Mouse (Mus musculus) embryonic facial prominence, embryonic 11.5 days (tissue): ENCODE measurements at regions not wholly inside any gene's neighbourhood (a gene's known extent, or its start where the extent isn't known, plus 50 kb on each side); places are given as distances from the start of the nearest gene placed in this dataset.

Experiments
- ATAC-seq: fragments of 200-750 bp; cut with Nextera tagmentation; replicated peaks from 2 replicates; pipeline ENCODE4 v1.8.0; 2017; ENCODE audit warnings: low read depth; ENCODE audit not compliant: insufficient number of reproducible peaks, low FRiP score, low TSS enrichment
- DNase-seq: peaks from one replicate; pipeline ENCODE4 v3.0.0-alpha.2; 2015; ENCODE audit warnings: low spot score
- H3K27ac ChIP-seq: fragments of 300-500 bp; sonication (generic); replicated peaks from 2 replicates; pipeline ENCODE4 v1.5.1; 2014; ENCODE audit warnings: mild to moderate bottlenecking, low read depth, low read length, control low read depth
- H3K27me3 ChIP-seq: fragments of 300-500 bp; sonication (generic); 2 replicates; pipeline ENCODE4 v1.6.1; 2014; ENCODE audit warnings: mild to moderate bottlenecking, low read length, moderate library complexity, mixed read lengths; ENCODE audit not compliant: control insufficient read depth, insufficient read depth
- H3K36me3 ChIP-seq: fragments of 300-500 bp; sonication (generic); replicated peaks from 2 replicates; pipeline ENCODE4 v1.6.1; 2014; ENCODE audit warnings: low read depth, mild to moderate bottlenecking, low read length, moderate library complexity, mixed read lengths; ENCODE audit not compliant: control insufficient read depth, insufficient read depth
- H3K4me1 ChIP-seq: fragments of 300-500 bp; sonication (generic); 2 replicates; pipeline ENCODE4 v1.6.1; 2014; ENCODE audit warnings: low read length, mixed read lengths; ENCODE audit not compliant: control insufficient read depth, insufficient read depth
- H3K4me2 ChIP-seq: fragments of 300-500 bp; sonication (generic); 2 replicates; pipeline ENCODE4 v1.6.1; 2014; ENCODE audit warnings: low read depth, mild to moderate bottlenecking, control low read depth, low read length, moderate library complexity
- H3K4me3 ChIP-seq: fragments of 300-500 bp; sonication (generic); 2 replicates; pipeline ENCODE4 v1.5.1; 2014; ENCODE audit warnings: low read depth, low read length, control low read depth
- H3K9ac ChIP-seq: fragments of 300-500 bp; sonication (generic); replicated peaks from 2 replicates; pipeline ENCODE4 v1.6.1; 2014; ENCODE audit warnings: mild to moderate bottlenecking, control low read depth, low read length
- H3K9me3 ChIP-seq: fragments of 300-500 bp; sonication (generic); replicated peaks from 2 replicates; pipeline ENCODE4 v1.6.1; 2016; ENCODE audit warnings: mild to moderate bottlenecking, low read length, inconsistent platforms, mixed read lengths; ENCODE audit not compliant: control insufficient read depth
- WGBS: fragments of 180-500 bp; shearing (Covaris S2); extraction: QIAGEN DNeasy Blood & Tissue Kit; methylation state at CpG from one replicate; pipeline ENCODE4 v1.1.7; 2014; 5-methylcytosine and 5-hydroxymethylcytosine counted together

- ATAC-seq, result no peak
- Histone ChIP-seq H3K27ac (no peak overlapping the region), H3K4me1 (no peaks in the 10 kb centered on the region), H3K27me3 (no peaks in the 10 kb centered on the region), H3K4me3 (no peak overlapping the region), H3K9me3 (no peaks in the 10 kb centered on the region), H3K4me2 (no peak overlapping the region), H3K9ac (no peak overlapping the region), H3K36me3 (no peaks in the 10 kb centered on the region)
- DNase-seq, result no peak
- 88% methylated on average over 4 of the region's 4 CpGs for WGBS
Observed at GRCm38 (mm10) chr2:78753918-78754317, 114.0 kb upstream of the Ube2e3 start.

- no peak for ATAC-seq
- no peaks in the 10 kb centered on the region for H3K9me3 ChIP-seq
- no peak overlapping the region for H3K27ac ChIP-seq
- no peak overlapping the region for H3K9ac ChIP-seq
- DNase-seq, result no peak
- H3K4me1 ChIP-seq, result no peaks in the 10 kb centered on the region
- 79% methylated on average over 6 of the region's 6 CpGs for WGBS
- no peak overlapping the region for H3K4me3 ChIP-seq
- no peak overlapping the region for H3K4me2 ChIP-seq
- no peaks in the 10 kb centered on the region for H3K27me3 ChIP-seq
- H3K36me3 ChIP-seq, result no peaks in the 10 kb centered on the region
Observed at GRCm38 (mm10) chr2:78730161-78730560, 137.8 kb upstream of the Ube2e3 start.

- DNase-seq, result no peak
- H3K27me3 ChIP-seq, result no peaks in the 10 kb centered on the region
- no peak overlapping the region for H3K27ac ChIP-seq
- no peaks in the 10 kb centered on the region for H3K9me3 ChIP-seq
- no peaks in the 10 kb centered on the region for H3K4me1 ChIP-seq
- no peak overlapping the region for H3K4me3 ChIP-seq
- H3K4me2 ChIP-seq, result no peak overlapping the region
- no peak for ATAC-seq
- H3K36me3 ChIP-seq, result no peaks in the 10 kb centered on the region
- WGBS, result 92% methylated on average over 7 of the region's 7 CpGs
- no peak overlapping the region for H3K9ac ChIP-seq
Observed at GRCm38 (mm10) chr2:78726060-78726459, 141.9 kb upstream of the Ube2e3 start.

- Histone ChIP-seq H3K4me2 (no peak overlapping the region), H3K9me3 (no peaks in the 10 kb centered on the region), H3K4me3 (no peak overlapping the region), H3K9ac (no peak overlapping the region), H3K27ac (no peak overlapping the region), H3K27me3 (no peaks in the 10 kb centered on the region), H3K36me3 (no peaks in the 10 kb centered on the region), H3K4me1 (no peaks in the 10 kb centered on the region)
- 60% methylated on average over 2 of the region's 2 CpGs for WGBS
- DNase-seq (no peak), ATAC-seq (no peak)
Observed at GRCm38 (mm10) chr2:78724416-78724815, 143.5 kb upstream of the Ube2e3 start.

- ATAC-seq, result no peak
- WGBS, result 93% methylated on average over 3 of the region's 3 CpGs
Observed at GRCm38 (mm10) chr2:78723423-78723822, 144.5 kb upstream of the Ube2e3 start.

GRCm38 (mm10) chr2:78722739-78723138 lies 145.2 kb upstream of the Ube2e3 start:
- Histone ChIP-seq H3K36me3 (no peaks in the 10 kb centered on the region), H3K4me2 (no peak overlapping the region), H3K4me1 (no peaks in the 10 kb centered on the region), H3K27me3 (no peaks in the 10 kb centered on the region), H3K27ac (no peak overlapping the region), H3K9me3 (no peaks in the 10 kb centered on the region), H3K9ac (no peak overlapping the region), H3K4me3 (no peak overlapping the region)
- ATAC-seq (no peak), DNase-seq (no peak)
- WGBS, result 85% methylated on average over 6 of the region's 6 CpGs

More at GRCm38 (mm10) chr2:78723423-78723822, 144.5 kb upstream of the Ube2e3 start:
- Histone ChIP-seq H3K4me2 (no peak overlapping the region), H3K9ac (no peak overlapping the region), H3K4me1 (no peaks in the 10 kb centered on the region), H3K4me3 (no peak overlapping the region), H3K36me3 (no peaks in the 10 kb centered on the region), H3K9me3 (no peaks in the 10 kb centered on the region), H3K27ac (no peak overlapping the region), H3K27me3 (no peaks in the 10 kb centered on the region)
- DNase-seq, result no peak

GRCm38 (mm10) chr2:78718550-78718949 lies 149.4 kb upstream of the Ube2e3 start:
- Histone ChIP-seq H3K4me1 (no peaks in the 10 kb centered on the region), H3K36me3 (no peaks in the 10 kb centered on the region), H3K27ac (no peak overlapping the region), H3K9me3 (no peaks in the 10 kb centered on the region), H3K27me3 (no peaks in the 10 kb centered on the region), H3K4me3 (no peak overlapping the region), H3K4me2 (no peak overlapping the region), H3K9ac (no peak overlapping the region)
- DNase-seq (no peak), ATAC-seq (no peak)
- 19% methylated on average over 1 of the region's 1 CpGs for WGBS

- no peaks in the 10 kb centered on the region for H3K9me3 ChIP-seq
- H3K36me3 ChIP-seq, result no peaks in the 10 kb centered on the region
- H3K9ac ChIP-seq, result no peak overlapping the region
- no peaks in the 10 kb centered on the region for H3K27me3 ChIP-seq
- ATAC-seq, result no peak
- H3K4me2 ChIP-seq, result no peak overlapping the region
- DNase-seq, result no peak
- no peak overlapping the region for H3K27ac ChIP-seq
- H3K4me1 ChIP-seq, result no peaks in the 10 kb centered on the region
- WGBS, result 75% methylated on average over 7 of the region's 7 CpGs
- no peak overlapping the region for H3K4me3 ChIP-seq
Observed at GRCm38 (mm10) chr2:78716157-78716798, 151.6 kb upstream of the Ube2e3 start.
